Mouse (Mus musculus) forebrain, embryonic 15.5 days (tissue): Measurements from ENCODE around the gene Gsdma3. TPM values are rescaled to one million over a fixed set of nuclear protein-coding genes. Genes with fewer than 3 reads are reported as not detected.
"Not testable (repeated sequence)": the region's sequence is repeated elsewhere in the genome, so short reads cannot be mapped to it uniquely, and the experiment has no call there.

Experiments
- ATAC-seq: fragments of 200-750 bp; cut with Nextera tagmentation; replicated peaks from 2 replicates; pipeline ENCODE4 v1.8.0; 2017; ENCODE audit warnings: mild to moderate bottlenecking, moderate TSS enrichment, moderate library complexity
- H3K27ac ChIP-seq: fragments of 300-500 bp; sonication (generic); replicated peaks from 2 replicates; pipeline ENCODE4 v1.5.1; 2015; ENCODE audit warnings: mild to moderate bottlenecking, inconsistent platforms
- H3K27me3 ChIP-seq: fragments of 300-500 bp; sonication (generic); 2 replicates; pipeline ENCODE4 v1.6.1; 2015; ENCODE audit warnings: inconsistent platforms
- H3K36me3 ChIP-seq: fragments of 300-500 bp; sonication (generic); 2 replicates; pipeline ENCODE4 v1.6.1; 2015; ENCODE audit warnings: mild to moderate bottlenecking, inconsistent platforms
- H3K4me1 ChIP-seq: fragments of 300-500 bp; sonication (generic); 2 replicates; pipeline ENCODE4 v1.6.1; 2015; ENCODE audit warnings: inconsistent platforms
- H3K4me2 ChIP-seq: fragments of 300-500 bp; sonication (generic); replicated peaks from 2 replicates; pipeline ENCODE4 v1.6.1; 2015; ENCODE audit warnings: mild to moderate bottlenecking, inconsistent platforms
- H3K4me3 ChIP-seq: fragments of 300-500 bp; sonication (generic); 2 replicates; pipeline ENCODE4 v1.5.1; 2015; ENCODE audit warnings: mild to moderate bottlenecking, inconsistent platforms
- H3K9ac ChIP-seq: fragments of 300-500 bp; sonication (generic); replicated peaks from 2 replicates; pipeline ENCODE4 v1.6.1; 2015; ENCODE audit warnings: mild to moderate bottlenecking, inconsistent platforms
- H3K9me3 ChIP-seq: fragments of 300-500 bp; sonication (generic); 2 replicates; pipeline ENCODE4 v1.6.1; 2016; ENCODE audit warnings: inconsistent platforms
- WGBS: fragments of 180-500 bp; shearing (Covaris S2); methylation state at CpG from one replicate; pipeline ENCODE4 v1.1.7; 2015; ENCODE audit warnings: mixed read lengths; 5-methylcytosine and 5-hydroxymethylcytosine counted together
- polyA plus RNA-seq: library from polyadenylated mRNA; unstranded; fragments of >200 nt; fragmentation: Nextera tagmentation; extraction: Ambion mirVana; gene quantifications from 2 replicates; pipeline ENCODE4 v1.2.1, GENCODE M21; 2015

The Gsdma3 gene
- polyA plus RNA-seq, 1 experiment from 2014 or later = not detected

- H3K36me3 ChIP-seq = no peaks in the 10 kb centered on the region
- no peak overlapping the region for H3K27ac ChIP-seq
- H3K4me2 ChIP-seq = peak overlapping the region; percentile 31; the same call in 1 of the 2 replicates
- peaks cover 4% of the 10 kb centered on the region; the same call in 1 of the 2 replicates for H3K27me3 ChIP-seq
- ATAC-seq = no peak
- peaks cover 12% of the 10 kb centered on the region for H3K4me1 ChIP-seq
- 37% methylated on average over 18 of the region's 18 CpGs for WGBS
- no peak overlapping the region for H3K9ac ChIP-seq
- no peaks in the 10 kb centered on the region for H3K9me3 ChIP-seq
- H3K4me3 ChIP-seq = no peak overlapping the region
These were observed 26.9 kb upstream of the Gsdma3 start for GRCm38 (mm10) chr11:98599291-98599690.

DNA sequence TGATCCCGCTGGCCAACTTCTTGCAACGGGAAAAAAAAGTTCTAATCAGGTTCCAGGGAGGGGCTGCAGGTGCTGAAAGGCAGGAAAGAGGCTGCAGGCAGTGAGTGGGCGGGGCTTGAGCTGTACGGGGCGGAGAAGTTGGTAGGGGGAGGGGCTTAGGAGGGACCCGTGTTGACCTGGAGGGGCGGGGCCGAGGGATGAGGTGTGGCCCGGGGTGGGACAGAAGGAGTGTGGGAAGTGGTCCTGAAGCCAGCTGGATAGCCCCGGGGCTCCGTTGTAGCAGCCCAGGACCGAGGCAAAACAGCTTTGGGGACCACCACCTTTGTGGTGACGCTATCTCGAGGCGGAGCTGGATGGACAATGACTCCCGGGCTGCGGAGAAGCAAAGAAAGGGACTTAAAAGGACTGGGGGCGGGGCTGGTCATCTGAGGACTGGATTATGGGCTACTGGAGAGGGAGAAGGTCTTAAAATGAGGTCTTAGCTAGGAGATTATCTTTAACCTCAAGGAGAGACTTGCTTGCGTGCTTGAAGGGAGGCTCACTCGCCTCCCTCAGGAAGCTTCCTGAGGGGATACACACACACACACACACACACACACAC lies 24.0 kb upstream of the Gsdma3 start:
- H3K9ac ChIP-seq = no peak overlapping the region
- peak overlapping the region; percentile 20 for H3K4me3 ChIP-seq
- peaks cover 4% of the 10 kb centered on the region; the same call in 1 of the 2 replicates for H3K27me3 ChIP-seq
- WGBS = under 1% methylated on average over 20 of the region's 20 CpGs
- no peak for ATAC-seq
- H3K9me3 ChIP-seq = no peaks in the 10 kb centered on the region
- H3K36me3 ChIP-seq = no peaks in the 10 kb centered on the region
- peaks cover 12% of the 10 kb centered on the region for H3K4me1 ChIP-seq
- peak overlapping the region; percentile 38 for H3K4me2 ChIP-seq
- H3K27ac ChIP-seq = no peak overlapping the region

DNA sequence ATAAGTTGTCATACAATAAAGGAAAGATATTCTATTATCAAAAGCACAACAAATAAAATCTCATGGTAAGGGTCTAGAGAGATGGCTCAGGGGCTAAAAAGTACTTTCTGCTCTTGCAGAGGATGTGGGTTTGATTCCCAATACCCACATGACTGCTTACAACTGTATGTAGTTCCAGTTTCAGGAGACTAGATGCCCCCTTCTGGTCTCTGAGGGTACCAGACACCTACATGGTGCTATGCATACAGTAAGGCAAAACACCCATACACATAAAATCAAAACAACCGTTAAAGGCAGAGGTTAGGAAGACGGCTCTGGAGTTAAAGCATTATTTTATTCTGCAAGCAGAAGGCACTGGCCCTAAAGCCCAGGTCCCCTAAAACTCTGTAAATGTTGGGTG lies 22.2 kb upstream of the Gsdma3 start:
- Histone ChIP-seq H3K27ac (no peak overlapping the region), H3K36me3 (no peaks in the 10 kb centered on the region), H3K9me3 (no peaks in the 10 kb centered on the region), H3K27me3 (peaks cover 1% of the 10 kb centered on the region; the same call in 1 of the 2 replicates), H3K4me2 (no peak overlapping the region), H3K4me1 (peaks cover 9% of the 10 kb centered on the region), H3K4me3 (no peak overlapping the region), H3K9ac (no peak overlapping the region)
- ATAC-seq = no peak
- WGBS = 84% methylated on average over 2 of the region's 2 CpGs

DNA sequence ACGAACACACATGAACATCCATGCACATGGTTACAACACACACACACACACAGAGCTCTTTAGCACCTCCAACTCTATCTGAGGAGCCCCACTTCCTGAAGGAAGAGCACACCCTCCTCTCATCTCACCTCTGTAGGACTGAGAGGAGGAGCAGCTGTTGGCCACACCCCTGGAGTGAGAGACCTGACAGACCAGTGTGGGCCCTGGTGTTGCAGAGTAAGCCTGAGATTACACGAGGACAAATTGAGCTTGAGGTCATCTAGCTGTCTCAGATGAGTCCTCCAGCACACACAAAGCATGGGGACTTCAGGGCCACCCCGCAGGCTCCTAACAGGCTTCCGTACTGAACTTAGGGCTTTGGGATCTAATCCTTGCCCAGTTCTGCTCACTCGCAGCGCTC lies 21.2 kb upstream of the Gsdma3 start:
- H3K4me3 ChIP-seq, H3K27ac ChIP-seq, H3K9me3 ChIP-seq, H3K27me3 ChIP-seq, H3K4me2 ChIP-seq, H3K4me1 ChIP-seq, H3K36me3 ChIP-seq, ATAC-seq, H3K9ac ChIP-seq: not testable (repeated sequence)
- WGBS = 73% methylated on average over 6 of the region's 6 CpGs

GRCm38 (mm10) chr11:98606763-98607162 lies 19.4 kb upstream of the Gsdma3 start:
- no peak overlapping the region for H3K4me2 ChIP-seq
- H3K27me3 ChIP-seq = no peaks in the 10 kb centered on the region
- H3K4me3 ChIP-seq = no peak overlapping the region
- peaks cover 4% of the 10 kb centered on the region for H3K4me1 ChIP-seq
- H3K9me3 ChIP-seq = no peaks in the 10 kb centered on the region
- no peak for ATAC-seq
- no peak overlapping the region for H3K27ac ChIP-seq
- H3K9ac ChIP-seq = no peak overlapping the region
- H3K36me3 ChIP-seq = no peaks in the 10 kb centered on the region
- WGBS = 6% methylated on average over 3 of the region's 3 CpGs

DNA sequence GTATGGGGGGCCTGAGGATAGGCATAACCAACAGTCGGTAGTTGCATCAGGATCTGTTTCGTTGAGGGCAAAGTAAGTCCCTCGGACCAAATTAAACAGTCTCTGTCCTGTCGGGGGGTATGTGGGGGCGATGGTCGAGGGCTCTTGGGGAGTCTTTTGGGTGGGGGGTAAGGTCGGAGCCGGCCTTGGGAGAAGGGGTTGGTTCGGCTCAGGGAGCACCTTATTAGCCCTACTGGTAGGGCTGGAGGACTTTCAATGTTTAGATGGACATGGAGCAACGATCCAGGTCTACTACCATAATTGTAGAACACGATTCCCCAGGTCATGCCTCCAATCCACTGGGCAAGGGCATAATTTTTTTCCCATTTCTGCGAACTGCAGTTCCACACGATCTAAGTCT lies 5.4 kb upstream of the Gsdma3 start:
- Histone ChIP-seq H3K27ac (no peak overlapping the region), H3K9ac (no peak overlapping the region), H3K4me3 (no peak overlapping the region), H3K9me3 (no peaks in the 10 kb centered on the region), H3K4me2 (no peak overlapping the region), H3K27me3 (no peaks in the 10 kb centered on the region), H3K4me1 (no peaks in the 10 kb centered on the region), H3K36me3 (no peaks in the 10 kb centered on the region)
- WGBS = 94% methylated on average over 13 of the region's 13 CpGs
- ATAC-seq = no peak

GRCm38 (mm10) chr11:98623981-98624380 lies 2.2 kb upstream of the Gsdma3 start:
- H3K36me3 ChIP-seq, H3K4me2 ChIP-seq, ATAC-seq, H3K4me3 ChIP-seq, H3K27ac ChIP-seq, H3K9me3 ChIP-seq, H3K27me3 ChIP-seq, H3K4me1 ChIP-seq, H3K9ac ChIP-seq: not testable (repeated sequence)
- WGBS = 86% methylated on average over 6 of the region's 6 CpGs

- H3K4me3 ChIP-seq, H3K27ac ChIP-seq, H3K36me3 ChIP-seq, H3K9ac ChIP-seq, H3K27me3 ChIP-seq, H3K4me1 ChIP-seq, H3K9me3 ChIP-seq, ATAC-seq, H3K4me2 ChIP-seq: not testable (repeated sequence)
- 95% methylated on average over 2 of the region's 2 CpGs for WGBS
These were observed 1.8 kb upstream of the Gsdma3 start for GRCm38 (mm10) chr11:98624381-98624780.

- Histone ChIP-seq H3K9me3 (no peaks in the 10 kb centered on the region), H3K27ac (no peak overlapping the region), H3K4me2 (no peak overlapping the region), H3K4me1 (no peaks in the 10 kb centered on the region), H3K4me3 (no peak overlapping the region), H3K9ac (no peak overlapping the region), H3K27me3 (no peaks in the 10 kb centered on the region), H3K36me3 (no peaks in the 10 kb centered on the region)
- WGBS = 94% methylated on average over 3 of the region's 3 CpGs
- ATAC-seq = no peak
These were observed 2.5 kb downstream of the Gsdma3 start for GRCm38 (mm10) chr11:98628706-98629105.

- H3K36me3 ChIP-seq = no peaks in the 10 kb centered on the region
- WGBS = 88% methylated on average over 5 of the region's 5 CpGs
- no peaks in the 10 kb centered on the region for H3K27me3 ChIP-seq
- ATAC-seq = no peak
- H3K4me2 ChIP-seq = no peak overlapping the region
- no peak overlapping the region for H3K4me3 ChIP-seq
- H3K9ac ChIP-seq = no peak overlapping the region
- H3K27ac ChIP-seq = no peak overlapping the region
- no peaks in the 10 kb centered on the region for H3K9me3 ChIP-seq
- no peaks in the 10 kb centered on the region for H3K4me1 ChIP-seq
These were observed 4.5 kb downstream of the Gsdma3 start for GRCm38 (mm10) chr11:98630646-98631045.

GRCm38 (mm10) chr11:98635312-98635970 lies 9.3 kb downstream of the Gsdma3 start:
- not testable (repeated sequence) for H3K4me1 ChIP-seq, H3K4me2 ChIP-seq, H3K4me3 ChIP-seq, H3K9ac ChIP-seq, H3K9me3 ChIP-seq, H3K36me3 ChIP-seq, H3K27me3 ChIP-seq, ATAC-seq, H3K27ac ChIP-seq
- WGBS = 36% methylated on average over 10 of the region's 10 CpGs

DNA sequence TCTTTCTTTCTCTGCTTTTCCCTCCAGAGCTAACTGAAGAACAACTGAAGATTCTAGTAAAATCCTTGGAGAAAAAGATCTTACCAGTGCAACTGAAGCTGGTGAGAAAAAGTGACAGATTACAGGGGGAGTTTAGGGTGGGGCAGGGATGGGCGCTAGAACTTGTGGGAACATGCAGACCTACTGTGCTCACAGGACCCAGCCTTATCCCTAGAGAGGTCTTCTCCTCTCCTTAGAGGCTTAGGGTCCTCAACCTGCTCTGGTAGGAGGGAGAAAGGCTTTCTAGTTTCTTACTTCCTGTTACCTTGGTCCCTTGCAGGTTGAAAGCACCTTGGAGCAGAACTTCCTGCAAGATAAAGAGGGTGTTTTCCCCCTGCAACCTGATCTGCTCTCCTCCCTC lies 11.3 kb downstream of the Gsdma3 start:
- Histone ChIP-seq H3K4me2 (no peak overlapping the region), H3K27me3 (no peaks in the 10 kb centered on the region), H3K4me1 (no peaks in the 10 kb centered on the region), H3K27ac (no peak overlapping the region), H3K4me3 (no peak overlapping the region), H3K9ac (no peak overlapping the region), H3K36me3 (no peaks in the 10 kb centered on the region), H3K9me3 (no peaks in the 10 kb centered on the region)
- ATAC-seq = no peak
- WGBS = 77% methylated on average over 1 of the region's 1 CpGs

DNA sequence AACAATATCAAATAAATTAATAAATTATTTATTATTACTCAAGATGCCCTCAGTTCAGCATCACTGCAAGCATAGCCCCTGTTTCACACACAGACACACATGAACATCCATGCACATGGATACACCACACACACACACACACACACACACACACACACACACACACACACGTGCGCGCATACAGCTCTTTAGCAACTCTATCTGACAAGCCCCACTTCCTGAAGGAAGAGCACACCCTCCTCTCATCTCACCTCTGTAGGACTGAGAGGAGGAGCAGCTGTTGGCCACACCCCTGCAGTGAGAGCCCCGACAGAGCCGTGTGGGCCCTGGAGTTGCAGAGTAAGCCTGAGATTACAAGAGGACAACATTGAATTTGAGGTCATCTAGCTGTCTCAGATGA lies 13.9 kb downstream of the Gsdma3 start:
- no peak for ATAC-seq
- H3K9ac ChIP-seq = no peak overlapping the region
- 73% methylated on average over 5 of the region's 5 CpGs for WGBS

More for the DNA sequence above, 13.9 kb downstream of the Gsdma3 start:
- Histone ChIP-seq H3K9me3 (no peaks in the 10 kb centered on the region), H3K36me3 (no peaks in the 10 kb centered on the region), H3K4me3 (no peak overlapping the region), H3K27me3 (no peaks in the 10 kb centered on the region), H3K4me1 (no peaks in the 10 kb centered on the region), H3K27ac (no peak overlapping the region), H3K4me2 (no peak overlapping the region)
